Mouse (Mus musculus): Measurements from ENCODE around the gene Rhbdf2.

The Rhbdf2 gene

GRCm38 (mm10) chr11:116554171-116554878, 72.5 kb downstream of the Rhbdf2 start:
- in situ Hi-C loops (cut with MboI, MseI): no loop called here

- in situ Hi-C loops (cut with MboI, MseI): no loop called here
These were observed 74.6 kb downstream of the Rhbdf2 start for GRCm38 (mm10) chr11:116552194-116552593.

- in situ Hi-C loops (cut with MboI, MseI): no loop called here
These were observed 76.1 kb downstream of the Rhbdf2 start for GRCm38 (mm10) chr11:116550748-116551147.

GRCm38 (mm10) chr11:116549273-116550038, 77.4 kb downstream of the Rhbdf2 start:
- in situ Hi-C loops (cut with MboI, MseI): no loop called here

GRCm38 (mm10) chr11:116548780-116549179, 78.0 kb downstream of the Rhbdf2 start:
- in situ Hi-C loops (cut with MboI, MseI): no loop called here

All from regulatory T cell (primary cell).